Mouse (Mus musculus) heart, postnatal 0 days (tissue): ENCODE data around the gene Gnaq. TPM values are rescaled to one million over a fixed set of nuclear protein-coding genes. Genes with fewer than 3 reads are reported as not detected.

Experiments used
- ATAC-seq: fragments of 200-750 bp; cut with Nextera tagmentation; 2 replicates; pipeline ENCODE4 v1.8.0; 2017; ENCODE audit warnings: low read depth, moderate number of reproducible peaks, moderate library complexity; ENCODE audit not compliant: insufficient read depth
- DNase-seq: peaks from one replicate; pipeline ENCODE4 v3.0.0-alpha.2; 2016; ENCODE audit warnings: low spot score
- H3K27ac ChIP-seq: fragments of 300-500 bp; sonication (generic); 2 replicates; pipeline ENCODE4 v1.5.1; 2014; ENCODE audit warnings: low read depth, mild to moderate bottlenecking
- H3K27me3 ChIP-seq: fragments of 300-500 bp; sonication (generic); 2 replicates; pipeline ENCODE4 v1.6.1; 2014; ENCODE audit warnings: low read length, mixed read lengths; ENCODE audit not compliant: control insufficient read depth, insufficient read depth
- H3K36me3 ChIP-seq: fragments of 300-500 bp; sonication (generic); replicated peaks from 2 replicates; pipeline ENCODE4 v1.6.1; 2014; ENCODE audit warnings: low read length, mixed read lengths; ENCODE audit not compliant: control insufficient read depth, insufficient read depth
- H3K4me1 ChIP-seq: fragments of 300-500 bp; sonication (generic); 2 replicates; pipeline ENCODE4 v1.6.1; 2014; ENCODE audit warnings: antibody characterized with exemption; ENCODE audit not compliant: control insufficient read depth, insufficient read depth
- H3K4me2 ChIP-seq: fragments of 300-500 bp; sonication (generic); 2 replicates; pipeline ENCODE4 v1.6.1; 2014; ENCODE audit warnings: low read depth, mild to moderate bottlenecking, low read length, moderate library complexity
- H3K4me3 ChIP-seq: fragments of 300-500 bp; sonication (generic); 2 replicates; pipeline ENCODE4 v1.5.1; 2014; ENCODE audit warnings: low read depth, low read length
- H3K9ac ChIP-seq: fragments of 300-500 bp; sonication (generic); replicated peaks from 2 replicates; pipeline ENCODE4 v1.6.1; 2014; ENCODE audit warnings: low read depth, low read length, mixed read lengths
- H3K9me3 ChIP-seq: fragments of 300-500 bp; sonication (generic); replicated peaks from 2 replicates; pipeline ENCODE4 v1.6.1; 2016; ENCODE audit warnings: low read length; ENCODE audit not compliant: control insufficient read depth
- CTCF ChIP-seq: IDR thresholded peaks from 2 replicates; pipeline ENCODE4 v1.5.1; 2016; ENCODE audit warnings: antibody characterized with exemption, control low read depth, low read depth
- EP300 ChIP-seq: IDR thresholded peaks from 2 replicates; pipeline ENCODE4 v1.6.1; 2016; ENCODE audit warnings: antibody characterized with exemption, low read depth
- WGBS: fragments of 180-500 bp; shearing (Covaris S2); extraction: QIAGEN DNeasy Blood & Tissue Kit; methylation state at CpG from one replicate; pipeline ENCODE4 v1.1.7; 2014; 5-methylcytosine and 5-hydroxymethylcytosine counted together
- polyA plus RNA-seq: library from polyadenylated mRNA; unstranded; fragments of >200 nt; fragmentation: Nextera tagmentation; extraction: Ambion mirVana; gene quantifications from 2 replicates; pipeline ENCODE4 v1.2.1, GENCODE M21; 2015
- total RNA-seq: library from RNA; depleted of rRNA; stranded (reverse); fragments of >200 nt; gene quantifications from 2 replicates; pipeline ENCODE4 v1.2.3, GENCODE M21; 2014; ENCODE audit warnings: low replicate concordance

The Gnaq gene
- total and polyA plus RNA-seq, 2 experiments from 2014 or later = 12.7 to 24.6 TPM

DNA sequence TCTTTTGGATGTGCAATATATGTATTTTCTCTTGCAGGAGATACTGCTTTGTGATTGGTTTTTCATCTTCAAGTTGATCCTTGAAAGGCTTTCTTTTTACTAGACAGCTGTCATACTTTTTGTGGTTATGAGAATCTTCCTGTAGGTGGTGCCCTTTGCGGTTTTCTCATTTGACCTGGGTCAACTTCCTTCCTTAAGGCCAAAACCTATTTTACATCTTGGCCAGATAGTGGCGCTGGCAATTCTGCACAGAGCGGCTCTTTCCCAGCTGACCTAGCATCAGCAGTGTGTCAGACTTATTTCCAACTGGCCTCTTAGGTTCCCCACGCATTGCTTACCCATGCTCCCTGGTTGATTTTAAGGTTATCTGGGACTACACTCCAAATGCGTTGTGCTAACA lies 3.9 kb upstream of the Gnaq start:
- H3K4me3 ChIP-seq = no peak overlapping the region
- H3K4me1 ChIP-seq = 0 out of 2 replicates have a peak, but pooled peaks cover 10% of the 10 kb centered on the region
- TF ChIP-seq CTCF (peak; percentile 27), EP300 (no peak)
- H3K9ac ChIP-seq = no peak overlapping the region
- 62% methylated on average over 5 of the region's 5 CpGs for WGBS
- DNase-seq = no peak
- no peaks in the 10 kb centered on the region for H3K27me3 ChIP-seq
- H3K36me3 ChIP-seq = no peaks in the 10 kb centered on the region
- H3K27ac ChIP-seq = no peak overlapping the region
- H3K9me3 ChIP-seq = no peaks in the 10 kb centered on the region
- no peak for ATAC-seq
- H3K4me2 ChIP-seq = no peak overlapping the region

- Histone ChIP-seq H3K9ac (no peak overlapping the region), H3K4me1 (0 out of 2 replicates have a peak, but pooled peaks cover 11% of the 10 kb centered on the region), H3K4me3 (no peak overlapping the region), H3K9me3 (no peaks in the 10 kb centered on the region), H3K27me3 (no peaks in the 10 kb centered on the region), H3K27ac (no peak overlapping the region), H3K36me3 (no peaks in the 10 kb centered on the region), H3K4me2 (no peak overlapping the region)
- no peak for DNase-seq
- WGBS = 90% methylated on average over 2 of the region's 2 CpGs
- TF ChIP-seq CTCF (no peak), EP300 (no peak)
- no peak for ATAC-seq
Measured at GRCm38 (mm10) chr19:16129171-16129570, 3.5 kb upstream of the Gnaq start.

DNA sequence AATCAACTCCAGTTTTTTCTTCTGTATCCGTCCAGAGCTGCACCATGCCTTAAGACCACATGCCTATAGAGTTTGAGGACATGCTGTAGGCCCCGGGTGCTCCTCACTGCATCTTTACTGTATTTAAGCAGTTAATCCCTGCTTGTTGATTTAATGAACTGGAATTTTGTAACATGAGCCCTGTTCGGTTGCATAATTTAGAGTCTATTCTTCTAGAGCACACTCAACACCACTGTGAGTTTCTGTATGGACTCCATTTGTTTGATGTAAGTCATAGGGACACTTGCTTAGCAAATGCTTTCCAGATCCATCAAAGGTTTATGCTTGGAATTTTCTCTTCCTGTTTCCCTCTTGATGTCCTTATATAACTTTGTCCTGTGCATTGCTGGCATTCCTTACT lies 2.2 kb upstream of the Gnaq start:
- H3K36me3 ChIP-seq = no peaks in the 10 kb centered on the region
- H3K27me3 ChIP-seq = no peaks in the 10 kb centered on the region
- no peak overlapping the region for H3K27ac ChIP-seq
- no peak for ATAC-seq
- DNase-seq = no peak
- no peak overlapping the region for H3K4me3 ChIP-seq
- peaks cover 20% of the 10 kb centered on the region; the same call in 1 of the 2 replicates for H3K4me1 ChIP-seq
- H3K9ac ChIP-seq = no peak overlapping the region
- 69% methylated on average over 3 of the region's 3 CpGs for WGBS
- no peak overlapping the region for H3K4me2 ChIP-seq
- H3K9me3 ChIP-seq = no peaks in the 10 kb centered on the region
- TF ChIP-seq EP300 = no peak

DNA sequence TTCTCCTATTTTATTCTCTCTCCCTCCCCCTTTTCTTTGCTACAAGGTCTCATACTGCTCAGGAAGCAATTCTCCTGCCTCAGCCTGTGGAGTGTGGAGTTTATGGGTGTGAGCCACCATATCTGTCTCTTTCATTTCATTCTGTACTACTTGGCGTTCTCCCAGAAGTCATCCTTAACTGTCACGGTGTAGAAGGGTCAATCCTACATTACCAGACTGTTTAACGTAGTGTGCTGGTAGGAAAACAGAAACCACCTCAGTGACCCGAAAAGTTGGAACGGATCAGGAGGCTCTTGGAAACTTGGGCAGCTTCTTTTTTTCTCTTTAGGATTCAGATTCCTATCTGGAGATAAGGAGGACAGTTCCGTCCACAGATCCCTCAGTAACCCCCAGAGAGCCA lies 800 bp upstream of the Gnaq start:
- ATAC-seq = no peak
- Histone ChIP-seq H3K36me3 (no peaks in the 10 kb centered on the region), H3K9ac (peak overlapping the region; percentile 99), H3K27me3 (no peaks in the 10 kb centered on the region), H3K4me2 (peak overlapping the region; percentile 70), H3K9me3 (no peaks in the 10 kb centered on the region), H3K4me3 (peak overlapping the region; percentile 99), H3K27ac (peak overlapping the region; percentile 99), H3K4me1 (peaks cover 24% of the 10 kb centered on the region)
- TF ChIP-seq CTCF (no peak), EP300 (no peak)
- WGBS = 9% methylated on average over 6 of the region's 6 CpGs
- DNase-seq = no peak

DNA sequence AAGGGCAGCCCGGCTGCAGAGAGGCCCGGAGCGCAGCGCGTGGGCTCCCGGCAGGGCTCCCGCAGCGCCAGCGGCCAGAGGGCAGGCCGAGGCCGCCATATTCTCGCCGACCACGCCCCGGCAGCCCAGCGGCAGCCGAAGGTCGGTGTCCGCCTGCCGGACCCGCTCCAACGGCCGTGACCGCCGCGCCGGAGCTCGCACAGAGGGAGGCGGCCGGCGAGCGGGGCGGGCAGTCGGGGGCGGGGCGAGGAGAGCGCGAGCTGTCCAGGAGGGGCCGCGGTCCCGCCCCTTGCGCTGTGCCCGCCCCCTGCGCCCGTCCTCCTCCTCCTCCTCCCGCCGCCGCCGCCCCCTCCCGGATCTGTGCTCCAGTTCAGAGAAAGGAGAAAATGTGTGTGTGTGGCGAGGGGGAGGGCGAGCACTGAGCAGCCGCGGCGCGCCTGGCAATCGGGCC lies 266 bp upstream of the Gnaq start:
- Histone ChIP-seq H3K27ac (peak overlapping the region; percentile 99), H3K4me3 (peak overlapping the region; percentile 99), H3K27me3 (no peaks in the 10 kb centered on the region), H3K4me2 (peak overlapping the region; percentile 70), H3K4me1 (peaks cover 29% of the 10 kb centered on the region), H3K9ac (peak overlapping the region; percentile 99), H3K9me3 (no peaks in the 10 kb centered on the region), H3K36me3 (no peaks in the 10 kb centered on the region)
- DNase-seq (peak; percentile 92), ATAC-seq (peak; percentile 93)
- TF ChIP-seq EP300 (no peak), CTCF (no peak)
- WGBS = 0% methylated on average over 21 of the region's 57 CpGs

DNA sequence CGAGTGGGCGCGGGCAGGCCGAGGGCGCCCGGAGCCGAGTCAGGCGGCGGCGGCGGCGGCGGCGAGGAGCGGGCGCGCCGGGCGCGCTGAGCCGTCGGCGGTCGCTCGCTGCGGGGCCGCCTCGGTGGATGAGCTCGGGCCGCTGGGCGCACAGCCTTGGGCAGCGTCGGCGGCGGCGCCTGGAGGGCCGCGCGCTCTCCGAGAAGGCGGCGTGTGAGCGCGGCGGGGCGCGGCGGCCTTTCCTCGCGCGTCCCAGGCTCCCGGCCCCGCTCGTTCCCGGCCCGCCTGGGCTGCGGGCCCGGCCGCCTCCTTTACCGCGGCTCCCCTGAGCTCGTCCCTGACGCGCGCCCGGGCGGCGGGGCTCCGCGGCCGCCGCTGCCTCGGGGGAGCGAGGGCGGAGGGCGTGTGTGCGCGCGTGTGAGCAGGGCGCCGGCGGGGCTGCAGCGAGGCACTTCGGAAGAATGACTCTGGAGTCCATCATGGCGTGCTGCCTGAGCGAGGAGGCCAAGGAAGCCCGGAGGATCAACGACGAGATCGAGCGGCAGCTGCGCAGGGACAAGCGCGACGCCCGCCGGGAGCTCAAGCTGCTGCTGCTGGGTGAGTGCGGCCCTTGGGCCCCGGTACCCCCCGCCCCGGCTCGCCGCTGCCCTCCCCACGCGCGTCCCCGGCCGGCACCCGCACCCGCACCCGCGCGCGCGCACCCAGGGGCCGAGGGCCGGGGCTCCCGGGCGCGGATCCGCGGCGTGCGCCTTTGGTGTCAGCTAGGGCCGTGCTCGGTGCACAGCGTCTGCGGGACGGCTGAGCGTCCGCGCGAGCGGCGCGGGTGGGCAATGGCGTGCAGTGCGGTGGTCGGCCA lies 462 bp downstream of the Gnaq start:
- peak overlapping the region; percentile 99 for H3K27ac ChIP-seq
- H3K4me1 ChIP-seq = peaks cover 34% of the 10 kb centered on the region
- H3K27me3 ChIP-seq = no peaks in the 10 kb centered on the region
- peak overlapping the region; percentile 70 for H3K4me2 ChIP-seq
- TF ChIP-seq CTCF = no peak
- TF ChIP-seq EP300 = no peak
- H3K9me3 ChIP-seq = no peaks in the 10 kb centered on the region
- H3K4me3 ChIP-seq = peak overlapping the region; percentile 99
- no peaks in the 10 kb centered on the region for H3K36me3 ChIP-seq
- ATAC-seq (peak; percentile 51), DNase-seq (no peak)
- H3K9ac ChIP-seq = peak overlapping the region; percentile 99
- WGBS = under 1% methylated on average over 92 of the region's 139 CpGs
